Mouse (Mus musculus) skeletal muscle tissue, adult 2 months (tissue): ENCODE data around the gene Fnbp1.

ENCODE experiments used
- DNase-seq: peaks from one replicate; pipeline ENCODE4 v3.0.0-alpha.2; 2012; ENCODE audit warnings: low read depth, low spot score

The Fnbp1 gene

DNA sequence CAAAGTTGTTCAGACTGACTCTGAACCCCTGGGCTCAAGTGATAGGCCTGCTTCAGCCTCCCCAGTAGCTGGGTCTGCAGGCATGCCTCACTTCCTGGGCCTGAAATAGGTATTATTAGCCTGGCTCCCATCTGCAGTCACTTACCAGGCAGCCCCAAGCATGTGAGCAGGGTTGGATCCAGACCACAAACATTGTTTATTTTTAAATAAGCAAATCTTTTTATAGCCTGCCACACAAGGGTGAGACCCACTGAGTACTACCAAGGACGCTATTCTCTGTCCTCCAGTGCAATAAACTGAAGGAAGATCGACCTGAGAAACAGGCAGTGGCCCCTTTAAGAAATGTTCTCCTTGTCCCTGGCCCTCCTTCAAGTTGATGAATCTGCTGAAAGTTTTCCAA is 17.1 kb downstream of the Fnbp1 start:
- DNase-seq = no peak

DNA sequence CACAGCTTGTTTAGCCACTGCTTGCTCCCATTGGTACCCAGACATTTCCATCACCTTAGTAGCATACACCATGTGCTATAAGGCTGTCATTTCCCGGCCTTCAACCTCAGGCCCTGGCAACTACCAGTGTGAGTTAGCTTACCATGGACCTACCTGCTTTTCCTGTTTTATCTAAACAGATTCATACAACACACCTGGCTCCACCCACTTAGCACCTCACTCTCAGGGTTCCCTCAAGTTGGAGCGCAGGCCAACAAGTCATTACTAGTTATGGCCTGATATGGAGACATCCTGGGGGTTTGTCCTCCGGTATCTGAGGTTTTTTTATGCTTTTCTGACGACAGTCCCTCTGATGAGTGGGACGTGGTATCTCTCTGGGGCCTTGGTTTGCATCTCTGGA is 18.3 kb downstream of the Fnbp1 start:
- DNase-seq = no peak

DNA sequence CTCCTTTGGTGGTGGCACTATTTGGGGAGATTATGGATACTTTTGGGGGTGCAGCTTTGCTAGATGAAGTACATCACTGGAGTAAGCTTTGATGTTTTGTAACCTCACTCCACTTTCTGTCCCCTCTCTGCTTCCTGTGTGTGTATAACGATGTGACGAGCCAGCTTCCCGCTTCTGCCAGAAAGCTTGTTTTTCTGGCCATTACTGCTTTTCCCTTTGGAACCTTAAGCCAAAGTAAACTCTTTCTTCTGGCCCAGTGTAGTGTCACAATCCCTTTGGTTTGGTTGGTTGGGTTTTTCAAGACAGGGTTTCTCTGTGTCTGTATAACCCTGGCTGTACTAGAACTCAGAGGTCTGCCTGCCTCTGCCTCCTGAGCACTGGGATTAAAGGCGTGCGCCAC is 19.0 kb downstream of the Fnbp1 start:
- no peak for DNase-seq

DNA sequence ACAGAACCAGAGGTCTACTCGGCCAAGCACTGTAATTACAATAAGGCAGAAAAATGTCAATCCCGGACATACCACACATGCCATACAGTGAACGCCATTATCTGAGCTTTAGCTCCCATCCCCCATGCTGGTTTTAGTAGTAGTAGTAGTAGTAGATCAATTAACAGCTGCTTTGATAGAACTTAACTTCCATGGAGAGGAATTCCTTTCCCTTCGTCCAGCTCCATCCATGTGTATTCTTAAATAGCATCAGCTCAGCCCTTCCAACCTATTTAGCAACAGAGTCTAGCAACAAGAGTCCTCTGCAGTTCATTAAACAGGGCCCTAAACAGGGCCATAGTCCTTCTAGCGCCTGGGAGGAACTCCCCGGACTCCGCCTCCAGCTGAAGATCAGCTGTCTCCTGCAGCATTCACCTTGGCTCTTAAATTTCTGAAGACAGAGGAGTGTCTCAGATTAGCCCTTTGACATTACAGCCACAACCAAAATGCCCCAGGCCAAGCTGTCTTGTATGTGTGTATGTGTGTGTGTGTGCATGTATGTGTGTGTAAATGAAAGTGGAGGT is 20.6 kb downstream of the Fnbp1 start:
- DNase-seq = no peak

DNA sequence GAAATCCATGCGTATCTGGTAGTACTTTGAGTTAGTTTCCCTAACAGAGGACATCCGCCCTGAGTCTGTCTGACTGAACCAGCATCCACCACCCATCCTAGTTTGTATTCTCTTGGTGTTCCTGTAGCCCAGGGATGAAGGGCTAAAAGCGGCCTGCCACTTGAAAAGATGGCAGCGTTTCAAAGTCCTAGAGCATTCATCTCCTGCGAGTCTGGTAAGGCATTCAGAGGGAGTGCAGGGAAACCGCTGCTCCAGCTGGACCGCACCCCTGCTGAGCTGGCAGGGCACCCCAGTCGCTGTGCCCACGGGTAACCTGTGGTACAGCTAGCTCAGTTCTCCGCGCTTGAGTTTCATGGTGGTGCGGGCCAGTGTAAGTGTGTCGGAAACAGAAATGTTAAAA is 22.0 kb downstream of the Fnbp1 start:
- DNase-seq = no peak

DNA sequence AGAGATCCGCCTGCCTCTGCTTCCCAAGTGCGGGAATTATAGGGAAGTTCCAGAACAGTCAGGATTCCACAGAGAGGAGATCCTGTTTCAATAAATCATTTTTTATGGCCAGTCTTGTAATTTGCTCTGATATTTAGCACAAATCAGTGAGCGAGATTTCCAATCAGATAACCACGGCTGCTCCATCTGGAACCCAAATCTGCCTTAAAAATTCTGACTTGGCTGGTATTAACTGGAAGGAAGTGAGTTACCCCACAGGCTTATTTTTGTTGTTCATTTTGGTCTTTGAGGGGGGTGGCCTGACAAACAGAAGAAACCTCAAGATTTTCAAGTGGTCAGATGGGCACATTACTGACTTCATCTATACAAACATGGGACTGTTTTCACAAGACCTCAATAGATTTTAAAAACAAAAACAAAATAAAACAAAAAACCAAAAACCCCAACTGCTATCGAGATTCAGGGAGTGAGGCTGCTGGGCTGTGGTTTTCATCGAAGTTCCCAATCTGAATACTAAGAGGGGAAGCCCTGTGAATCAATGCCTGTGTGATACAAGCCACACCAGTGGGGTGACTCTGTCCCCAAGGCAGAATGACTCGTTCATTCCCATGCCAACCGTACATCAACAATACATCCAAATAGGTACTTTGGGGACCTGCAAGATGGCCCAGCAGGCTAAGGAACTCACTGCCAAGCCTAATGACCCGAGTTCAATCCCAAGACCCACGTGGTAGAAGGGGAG is 23.0 kb downstream of the Fnbp1 start:
- no peak for DNase-seq

DNA sequence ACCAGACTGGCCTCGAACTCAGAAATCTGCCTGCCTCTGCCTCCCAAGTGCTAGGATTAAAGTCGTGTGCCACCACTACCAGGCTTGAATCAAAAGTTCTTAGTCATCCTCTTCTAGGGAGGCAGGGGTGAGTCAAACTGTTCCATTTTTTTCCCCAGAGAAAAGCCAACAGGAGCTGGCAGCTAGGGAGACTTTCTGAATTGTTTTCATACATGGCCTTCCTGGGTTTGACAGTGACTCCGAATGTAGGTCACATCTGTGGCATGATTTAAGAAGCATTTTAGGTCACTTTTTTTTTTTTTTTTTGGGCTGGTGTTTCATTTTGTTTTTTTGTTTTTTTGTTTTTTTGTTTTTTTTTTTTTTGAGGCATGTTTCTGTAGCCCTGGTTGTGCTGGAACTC is 23.6 kb downstream of the Fnbp1 start:
- no peak for DNase-seq

DNA sequence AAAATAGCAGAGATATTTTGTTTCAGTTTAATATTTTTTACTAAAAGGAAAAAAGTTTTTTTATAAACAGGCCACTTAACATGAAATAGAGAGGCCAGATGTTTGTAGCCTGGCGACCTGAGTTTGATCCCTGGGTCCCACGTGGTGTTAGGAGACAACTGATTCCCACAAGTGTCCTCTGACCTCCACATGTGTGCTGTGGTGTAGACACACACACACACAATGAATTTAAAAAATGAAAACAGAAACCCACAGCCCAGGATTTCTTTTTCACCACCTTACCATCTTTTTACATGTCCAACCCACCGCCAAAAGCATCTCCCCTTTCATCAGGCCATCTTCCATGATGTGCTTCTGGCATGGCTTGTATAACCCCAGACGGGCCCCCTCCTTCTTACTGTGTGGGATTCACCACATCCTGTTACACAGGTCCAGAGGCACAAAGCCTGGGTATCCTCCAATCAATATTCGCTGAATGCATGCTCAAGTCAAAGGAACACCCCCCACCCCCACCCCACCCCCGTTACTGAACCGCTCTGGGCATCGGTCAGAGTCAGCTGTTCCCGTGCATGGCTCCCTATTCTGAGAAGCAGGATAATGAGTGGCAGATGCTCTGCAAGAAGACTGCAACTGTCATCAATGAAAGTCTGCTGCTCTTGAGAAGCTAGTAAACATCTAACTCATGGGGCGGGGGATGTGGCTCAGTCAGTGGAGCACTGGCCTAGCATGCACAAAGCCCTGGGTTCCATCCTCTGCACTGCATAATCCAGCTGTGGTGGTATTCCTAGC is 25.7 kb downstream of the Fnbp1 start:
- DNase-seq = no peak

DNA sequence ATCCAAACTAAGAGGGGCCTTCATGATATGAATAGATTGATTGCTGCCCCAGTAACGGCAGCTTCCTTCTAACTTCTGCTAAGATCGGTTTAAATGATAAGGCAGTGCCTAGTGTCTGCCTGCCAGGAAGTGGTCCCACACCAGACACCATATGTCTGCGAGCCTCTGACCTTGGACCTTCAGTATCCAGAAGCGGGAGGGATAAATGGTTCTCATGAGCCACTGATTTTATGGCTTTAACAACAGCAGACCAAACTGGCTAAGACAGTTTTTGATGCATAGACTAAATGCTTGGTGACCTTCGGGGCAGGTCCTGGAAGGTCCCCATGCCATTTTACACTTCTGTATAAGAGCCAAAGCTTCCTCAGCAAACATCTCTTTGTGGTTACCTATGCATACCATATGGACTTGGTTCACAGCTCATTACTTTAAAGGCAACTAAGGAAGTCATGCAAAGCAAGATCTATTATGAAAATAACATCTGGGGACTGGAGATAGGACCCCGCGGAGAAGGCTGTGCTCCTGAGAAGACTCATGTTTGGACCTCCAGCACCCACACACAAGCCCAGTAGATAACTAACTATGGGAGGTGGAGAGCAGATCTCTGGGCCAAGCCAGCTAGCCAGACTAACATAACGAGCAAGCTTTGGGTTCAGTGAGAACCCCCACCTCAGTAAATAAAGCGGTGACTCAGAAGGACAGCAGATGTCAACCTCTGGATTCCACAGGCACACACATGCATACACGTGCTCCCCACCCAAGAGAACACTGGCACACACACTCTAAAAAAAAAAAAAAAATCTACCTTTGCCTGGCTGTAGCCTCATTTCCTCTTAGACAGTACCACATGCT is 26.5 kb downstream of the Fnbp1 start:
- peak; percentile 25 for DNase-seq

DNA sequence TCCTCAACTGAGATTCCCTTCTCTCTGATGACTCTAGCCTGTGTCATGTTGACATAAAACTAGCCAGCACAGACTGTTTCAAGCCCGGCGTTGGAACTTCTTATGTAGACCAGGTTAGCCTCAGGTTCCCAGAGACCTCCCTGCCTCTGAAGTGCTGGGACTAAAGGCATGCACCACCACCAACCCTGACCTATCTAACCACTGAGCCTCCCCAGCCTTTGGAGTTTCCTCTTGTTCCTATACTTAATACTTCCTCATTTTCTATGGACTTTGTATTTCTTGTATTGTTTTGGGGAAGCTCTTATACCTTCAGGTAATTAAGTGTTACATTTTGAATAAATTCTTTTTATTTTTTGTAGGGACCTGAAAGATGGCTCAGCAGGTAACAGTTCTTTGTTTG is 27.6 kb downstream of the Fnbp1 start:
- DNase-seq = no peak

DNA sequence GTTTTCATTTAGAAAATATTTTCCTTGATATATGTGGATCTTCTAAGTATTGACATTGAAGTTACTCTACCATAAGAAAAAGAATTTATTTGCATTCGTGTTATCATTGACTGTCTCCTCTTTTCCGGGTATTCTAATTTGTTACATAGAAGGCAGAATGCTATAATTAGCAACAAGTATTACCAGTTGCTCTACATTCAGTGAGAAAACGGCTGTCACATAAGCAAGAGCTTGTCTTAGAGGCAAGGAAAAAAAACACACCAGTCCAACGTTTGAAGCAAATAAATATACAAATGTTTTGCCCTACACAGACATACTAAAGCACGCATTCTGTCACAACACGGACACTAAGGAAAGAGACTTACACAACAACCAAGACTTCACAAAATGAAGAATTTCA is 30.1 kb downstream of the Fnbp1 start:
- DNase-seq = no peak

DNA sequence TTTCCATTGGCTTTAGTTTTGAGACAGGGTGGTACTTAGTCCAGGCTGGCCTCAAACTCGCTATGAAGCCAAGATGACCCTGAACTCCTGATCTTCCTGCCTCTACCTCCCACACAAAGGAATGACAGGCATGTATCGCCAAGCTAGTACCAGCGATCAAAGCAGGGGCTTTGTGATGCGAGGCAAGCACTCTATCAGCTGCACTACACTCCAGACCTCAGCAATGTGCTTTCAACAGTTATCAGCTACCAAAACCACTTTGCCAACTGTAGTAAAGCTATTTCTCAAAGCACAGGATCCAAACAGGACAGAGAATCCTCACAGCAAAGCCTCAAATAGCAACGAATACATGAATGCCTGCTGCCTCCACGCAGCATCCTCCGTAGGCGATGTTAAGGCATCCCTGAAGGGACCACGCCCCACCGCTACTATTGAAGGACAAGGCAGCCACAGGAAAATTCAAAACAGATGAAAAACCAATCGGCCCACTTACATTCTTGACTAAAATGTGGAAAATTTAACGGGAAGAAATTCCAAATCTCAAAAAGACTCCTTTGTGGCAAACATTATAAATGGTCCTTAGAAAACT is 31.8 kb downstream of the Fnbp1 start:
- no peak for DNase-seq

DNA sequence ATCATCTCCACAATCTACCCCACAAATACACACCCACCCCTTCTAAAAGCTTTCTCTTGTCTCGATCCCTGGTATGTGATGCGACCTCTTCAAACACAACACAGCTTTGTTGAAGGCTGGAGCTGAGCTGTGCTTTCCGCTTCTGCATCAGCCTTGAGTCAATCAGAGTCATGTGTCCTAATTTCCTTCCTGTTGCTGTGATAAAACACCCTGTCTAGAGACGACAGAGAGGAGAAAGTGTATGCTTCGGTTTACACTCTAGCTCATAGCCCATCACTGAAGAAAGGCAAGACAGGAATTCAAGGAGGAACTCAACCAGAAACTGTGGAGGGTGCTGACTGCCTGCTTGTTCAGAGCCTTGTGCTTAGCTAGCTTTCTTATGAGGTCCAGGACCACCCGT is 33.6 kb downstream of the Fnbp1 start:
- no peak for DNase-seq

DNA sequence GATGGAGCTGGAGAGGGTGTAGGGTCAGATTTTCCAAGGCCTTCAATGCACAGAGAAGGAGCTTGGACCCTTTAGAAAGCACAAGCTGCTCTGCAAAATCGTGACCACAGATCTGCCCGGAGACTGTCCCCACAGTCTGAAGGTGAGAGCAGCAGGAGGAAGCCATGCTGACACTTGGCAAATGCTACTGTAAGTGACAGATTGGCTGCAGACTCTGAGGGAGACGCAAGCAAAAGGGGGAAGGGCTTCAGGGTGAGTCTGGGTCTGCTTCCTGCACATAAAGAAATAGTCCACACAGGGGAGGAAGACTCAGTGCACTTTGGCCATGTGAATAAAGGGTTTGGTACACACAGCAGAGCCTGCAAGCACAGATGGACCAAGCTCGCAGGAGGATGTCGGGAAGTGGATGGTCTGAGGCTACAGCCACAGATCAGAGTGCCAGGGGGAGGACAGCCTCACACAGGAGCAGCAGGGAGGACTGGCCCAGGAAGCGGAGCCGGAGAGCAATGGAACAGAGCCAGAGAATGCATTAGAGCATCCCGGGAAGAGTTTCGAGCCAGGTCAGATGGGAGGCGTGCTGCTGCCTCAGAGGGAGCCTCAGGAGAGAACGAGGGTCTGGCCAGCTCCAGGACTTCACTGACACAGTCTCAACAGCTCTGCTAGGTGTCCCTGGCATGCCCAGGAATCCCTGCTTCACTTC is 35.0 kb downstream of the Fnbp1 start:
- DNase-seq = peak; percentile 57

DNA sequence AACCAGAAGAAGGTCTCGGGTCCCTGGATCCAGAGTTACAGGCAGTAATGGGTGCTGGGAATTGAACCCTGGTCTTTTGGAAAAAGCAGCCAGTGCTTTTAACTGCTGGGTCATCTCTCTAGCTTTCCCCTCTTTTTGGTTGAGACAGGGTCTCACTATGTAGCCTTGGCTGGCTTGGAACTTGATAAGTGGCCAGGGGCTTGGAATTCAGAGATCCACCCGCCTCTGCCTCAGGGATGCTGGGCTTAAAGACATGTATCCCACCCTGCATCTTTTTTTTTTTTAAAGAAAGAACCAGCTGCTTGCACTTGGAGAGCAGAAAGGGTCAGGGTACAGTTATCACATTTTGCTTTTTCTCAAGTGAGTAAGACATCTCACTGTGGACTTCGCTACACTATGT is 35.8 kb downstream of the Fnbp1 start:
- DNase-seq = no peak

DNA sequence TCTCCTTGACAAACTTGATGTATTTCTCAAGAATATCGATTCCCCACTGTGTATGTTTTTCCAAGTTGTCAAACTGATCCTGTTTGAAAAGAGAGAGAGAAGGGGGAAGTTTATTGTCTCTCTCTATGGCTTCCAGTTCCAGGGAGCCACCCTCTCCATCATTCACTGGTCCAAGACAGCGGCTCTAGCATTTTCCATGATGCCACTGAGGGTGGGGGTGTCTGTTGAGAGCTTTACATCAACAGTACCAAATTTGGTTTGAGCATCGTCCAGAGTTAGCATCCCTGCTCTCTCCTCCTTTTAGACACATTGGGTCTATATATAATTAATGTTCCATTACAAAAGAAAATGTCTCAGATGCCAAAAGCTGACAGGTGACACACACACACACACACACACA is 36.5 kb downstream of the Fnbp1 start:
- DNase-seq = no peak

DNA sequence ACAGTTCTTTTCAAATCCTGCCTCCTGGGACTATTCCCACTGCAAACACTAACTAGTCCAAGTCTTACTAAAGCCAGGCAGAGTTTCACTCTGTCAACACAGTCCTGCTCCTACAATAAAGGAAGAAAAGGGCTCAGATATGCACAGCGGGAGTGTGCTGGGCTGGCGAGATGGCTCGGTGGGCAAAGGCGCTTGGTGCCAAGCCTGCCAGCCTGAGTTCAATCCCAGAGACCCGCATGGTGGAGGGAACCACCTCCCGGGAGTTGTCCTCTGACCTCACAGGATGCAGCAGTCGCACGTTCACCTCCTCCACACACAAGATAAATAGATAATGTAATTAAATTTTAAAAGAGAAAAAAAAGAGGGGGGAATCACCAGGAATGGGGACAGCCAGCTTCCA is 38.5 kb downstream of the Fnbp1 start:
- no peak for DNase-seq

DNA sequence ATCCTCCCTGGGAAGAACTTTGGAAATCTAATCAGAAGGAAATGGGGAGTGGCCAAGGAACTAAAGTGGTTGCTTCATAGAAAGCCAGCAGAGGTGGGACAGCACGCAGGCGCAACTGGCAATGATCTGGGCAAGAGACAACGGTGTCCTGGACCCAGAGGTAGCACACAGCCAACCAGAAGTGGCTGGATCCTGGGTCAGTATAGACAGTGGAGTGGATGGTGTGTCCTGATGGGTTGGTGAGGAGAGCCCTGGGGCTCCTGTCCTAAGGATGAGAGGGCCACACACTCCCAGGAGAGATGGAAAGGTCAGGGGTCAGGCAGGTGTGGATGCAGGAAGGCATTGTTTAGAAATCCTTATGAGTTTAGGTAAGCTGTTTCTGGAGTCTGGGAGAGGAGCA is 40.5 kb downstream of the Fnbp1 start:
- no peak for DNase-seq

DNA sequence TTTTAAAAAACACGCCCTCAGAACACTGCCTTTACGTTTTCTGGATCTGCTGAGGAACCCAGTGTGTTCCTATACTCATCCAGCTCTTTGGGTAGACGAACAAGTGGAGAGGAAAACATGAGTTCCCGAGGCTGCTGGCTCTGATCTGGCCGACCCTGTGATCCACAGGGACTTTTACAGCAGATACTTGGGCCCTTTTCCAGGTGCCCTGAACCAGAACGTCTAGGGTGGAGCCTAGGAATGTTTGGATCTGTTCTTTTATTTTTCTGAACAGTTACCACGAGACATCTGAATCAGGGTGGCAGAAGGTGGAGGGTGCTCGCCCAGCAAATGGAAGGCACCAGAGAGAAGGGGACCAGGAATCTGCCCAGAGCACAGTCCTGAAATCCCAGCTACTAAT is 42.7 kb downstream of the Fnbp1 start:
- no peak for DNase-seq

DNA sequence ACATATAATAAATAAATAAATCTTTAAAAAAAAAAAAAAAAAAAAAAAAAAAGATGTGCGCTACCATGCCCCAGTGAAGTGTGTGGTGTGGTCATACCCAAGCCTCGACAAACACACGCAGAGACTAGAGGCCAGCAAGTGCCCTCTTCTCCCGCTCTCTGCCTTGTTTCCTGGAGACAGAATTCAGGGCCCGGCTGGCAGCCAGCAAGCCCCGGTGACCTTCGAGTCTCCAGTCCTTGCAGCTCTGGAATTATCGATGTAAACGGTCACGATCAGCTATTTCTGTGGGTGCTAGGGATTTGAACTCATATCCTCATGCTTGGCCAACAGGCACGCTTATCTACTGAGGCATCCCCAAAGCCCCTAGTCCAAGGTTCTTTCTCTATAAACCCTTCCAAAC is 43.2 kb downstream of the Fnbp1 start:
- no peak for DNase-seq

DNA sequence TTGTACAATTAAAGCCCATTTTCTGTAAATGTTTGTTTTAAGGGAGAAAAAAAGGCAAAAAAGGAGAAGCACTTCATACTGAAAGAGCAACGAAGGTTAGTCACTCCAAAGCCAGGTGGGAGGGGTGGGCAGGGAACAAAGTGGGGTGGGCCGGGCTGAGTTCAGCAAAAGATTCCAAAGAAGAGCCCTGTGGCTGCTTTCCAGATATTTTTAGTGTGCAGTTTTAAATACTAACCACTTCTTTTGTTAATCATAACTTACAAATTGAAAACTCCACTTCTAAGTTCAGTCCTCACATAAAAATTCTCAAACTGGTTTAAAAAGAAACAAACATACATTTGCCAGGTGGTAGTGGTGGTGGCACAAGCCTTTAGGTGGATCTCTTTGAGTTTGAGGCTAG is 44.5 kb downstream of the Fnbp1 start:
- DNase-seq = no peak
